Mouse (Mus musculus): Measurements from ENCODE around the gene Gucy1b1.

- TF ChIP-seq CTCF (IDR thresholded peaks at IDR 0.05; ENCODE audit: low read depth) (no peak), EP300 (IDR thresholded peaks at IDR 0.05; ENCODE audit: low read depth) (no peak)
Observed at GRCm38 (mm10) chr3:82048078-82048477, 26.4 kb downstream of the Gucy1b1 start.

Measured in heart, postnatal 0 days (tissue).